Mouse (Mus musculus) CH12.LX (cell line): ENCODE results near the gene Sh3rf3. TPM values are rescaled to one million over a fixed set of nuclear protein-coding genes. Genes with fewer than 3 reads are reported as not detected.

Source experiments
- DNase-seq: peaks from one replicate; pipeline ENCODE4 v3.0.0-alpha.2; 2013; ENCODE audit errors: extremely low read depth
- H3K27ac ChIP-seq: 2 replicates; pipeline ENCODE4 v1.5.1; 2012; ENCODE audit warnings: low read depth, mild to moderate bottlenecking, control low read depth, moderate library complexity; ENCODE audit not compliant: insufficient read depth
- H3K27me3 ChIP-seq: replicated peaks from 2 replicates; pipeline ENCODE3; 2012; ENCODE audit warnings: inconsistent platforms
- H3K36me3 ChIP-seq, 2 experiments: replicated peaks in 1 of 2; 2 replicates each; pipeline versions ENCODE3 to v1.6.1; 2012; ENCODE audit warnings: inconsistent platforms in 1 of 2, low read length in 1 of 2, mild to moderate bottlenecking in 1 of 2, mixed read lengths in 1 of 2, moderate library complexity in 1 of 2; ENCODE audit not compliant: control insufficient read depth in 1 of 2, insufficient read depth in 1 of 2
- H3K4me1 ChIP-seq, 2 experiments: 2 replicates each; pipeline ENCODE4 v1.6.1; 2012; ENCODE audit warnings: inconsistent platforms in 1 of 2, moderate library complexity in 1 of 2; ENCODE audit not compliant: insufficient read depth in 2 of 2, control insufficient read depth in 1 of 2
- H3K4me2 ChIP-seq: 2 replicates; pipeline ENCODE4 v1.6.1; 2012; ENCODE audit warnings: low read depth, mild to moderate bottlenecking, control low read depth; ENCODE audit not compliant: poor library complexity, insufficient read depth, severe bottlenecking
- H3K4me3 ChIP-seq, 3 experiments: fragments of 150-350 bp in 1 of 3; sonication (generic) in 1 of 3; replicated peaks in 1 of 3; 2 replicates each; pipeline versions ENCODE3 to v1.5.1; 2011 to 2012; ENCODE audit warnings: low read depth in 2 of 3, low read length in 2 of 3, mild to moderate bottlenecking in 2 of 3, moderate library complexity in 2 of 3, control low read depth in 1 of 3, improper control_type of control experiment in 1 of 3, inconsistent platforms in 1 of 3, mixed read lengths in 1 of 3; ENCODE audit not compliant: poor library complexity in 1 of 3
- H3K79me2 ChIP-seq: replicated peaks from 2 replicates; pipeline ENCODE4 v1.6.1; 2012; ENCODE audit warnings: mild to moderate bottlenecking, moderate library complexity; ENCODE audit not compliant: control insufficient read depth, poor library complexity, insufficient read depth, severe bottlenecking; ENCODE audit errors: extremely low read depth
- H3K9ac ChIP-seq: 2 replicates; pipeline ENCODE4 v1.6.1; 2012; ENCODE audit warnings: low read depth, mild to moderate bottlenecking, control low read depth, moderate library complexity; ENCODE audit not compliant: insufficient read depth
- H3K9me3 ChIP-seq: replicated peaks from 2 replicates; pipeline ENCODE3; 2012; ENCODE audit warnings: low read length, inconsistent platforms, mixed read lengths
- BHLHE40 ChIP-seq: IDR thresholded peaks from 2 replicates; pipeline ENCODE4 v1.6.1; 2011; ENCODE audit warnings: mild to moderate bottlenecking, low read depth, low read length, improper control_type of control experiment
- CHD1 ChIP-seq: IDR thresholded peaks from 2 replicates; pipeline ENCODE4 v1.6.1; 2012; ENCODE audit warnings: low read depth, low read length, improper control_type of control experiment, inconsistent platforms
- CHD2 ChIP-seq: IDR thresholded peaks from 2 replicates; pipeline ENCODE4 v1.6.1; 2011; ENCODE audit warnings: low read length, improper control_type of control experiment
- CTCF ChIP-seq, 2 experiments: IDR thresholded peaks in 1 of 2; conservative IDR thresholded peaks in 1 of 2; 2 replicates each; pipeline ENCODE4 v1.5.1; 2011 to 2012; ENCODE audit warnings: low read depth in 2 of 2, low read length in 2 of 2, improper control_type of control experiment in 1 of 2, inconsistent platforms in 1 of 2, mild to moderate bottlenecking in 1 of 2, moderate library complexity in 1 of 2
- E2F4 ChIP-seq: IDR thresholded peaks from 2 replicates; pipeline ENCODE4 v1.6.1; 2011; ENCODE audit warnings: low read depth, low read length, improper control_type of control experiment; ENCODE audit not compliant: insufficient replicate concordance
- ELF1 ChIP-seq: IDR thresholded peaks from 2 replicates; pipeline ENCODE4 v1.6.1; 2014; ENCODE audit warnings: low read depth, mild to moderate bottlenecking, inconsistent platforms, low read length, improper control_type of control experiment
- EP300 ChIP-seq: IDR thresholded peaks from 2 replicates; pipeline ENCODE4 v1.6.1; 2011; ENCODE audit warnings: low read length, improper control_type of control experiment
- ETS1 ChIP-seq: conservative IDR thresholded peaks from 2 replicates; pipeline ENCODE4 v1.6.1; 2012; ENCODE audit warnings: low read depth, mild to moderate bottlenecking, inconsistent platforms, low read length, improper control_type of control experiment, moderate library complexity
- GABPA ChIP-seq: IDR thresholded peaks from 2 replicates; pipeline ENCODE4 v1.6.1; 2012; ENCODE audit warnings: low read depth, low read length, improper control_type of control experiment, inconsistent platforms; ENCODE audit not compliant: insufficient replicate concordance
- HCFC1 ChIP-seq: IDR thresholded peaks from 2 replicates; pipeline ENCODE4 v1.6.1; 2012; ENCODE audit warnings: low read depth, mild to moderate bottlenecking, inconsistent platforms, low read length, improper control_type of control experiment
- IRF4 ChIP-seq: IDR thresholded peaks from 2 replicates; pipeline ENCODE4 v1.6.1; 2014; ENCODE audit warnings: low read depth, mild to moderate bottlenecking, inconsistent platforms, low read length, improper control_type of control experiment
- JUN ChIP-seq: IDR thresholded peaks from 2 replicates; pipeline ENCODE4 v1.6.1; 2011; ENCODE audit warnings: low read depth, mild to moderate bottlenecking, low read length, improper control_type of control experiment, moderate library complexity; ENCODE audit not compliant: insufficient read depth
- JUND ChIP-seq: conservative IDR thresholded peaks from 2 replicates; pipeline ENCODE4 v1.6.1; 2011; ENCODE audit warnings: low read depth, low read length, improper control_type of control experiment
- KAT2A ChIP-seq: IDR thresholded peaks from 2 replicates; pipeline ENCODE4 v1.6.1; 2012; ENCODE audit warnings: low read length, improper control_type of control experiment, inconsistent platforms; ENCODE audit not compliant: insufficient replicate concordance
- MAFK ChIP-seq: IDR thresholded peaks from 2 replicates; pipeline ENCODE4 v1.6.1; 2011; ENCODE audit warnings: low read length, improper control_type of control experiment; ENCODE audit not compliant: insufficient replicate concordance
- MAX ChIP-seq: IDR thresholded peaks from 2 replicates; pipeline ENCODE4 v1.6.1; 2011; ENCODE audit warnings: low read length, improper control_type of control experiment
- MAZ ChIP-seq: IDR thresholded peaks from 2 replicates; pipeline ENCODE4 v1.6.1; 2012; ENCODE audit warnings: low read depth, mild to moderate bottlenecking, inconsistent platforms, low read length, improper control_type of control experiment, moderate library complexity
- MEF2A ChIP-seq: IDR thresholded peaks from 2 replicates; pipeline ENCODE4 v1.6.1; 2014; ENCODE audit warnings: low read depth, mild to moderate bottlenecking, inconsistent platforms, low read length, improper control_type of control experiment, borderline replicate concordance
- MXI1 ChIP-seq: IDR thresholded peaks from 2 replicates; pipeline ENCODE4 v1.6.1; 2011; ENCODE audit warnings: mild to moderate bottlenecking, low read depth, low read length, improper control_type of control experiment
- MYC ChIP-seq: IDR thresholded peaks from 2 replicates; pipeline ENCODE4 v1.6.1; 2011; ENCODE audit warnings: low read depth, mild to moderate bottlenecking, improper control_type of control experiment, low read length
- NELFE ChIP-seq: IDR thresholded peaks from 2 replicates; pipeline ENCODE4 v1.6.1; 2011; ENCODE audit warnings: low read depth, low read length, improper control_type of control experiment
- NRF1 ChIP-seq: IDR thresholded peaks from 2 replicates; pipeline ENCODE4 v1.6.1; 2014; ENCODE audit warnings: low read depth, mild to moderate bottlenecking, inconsistent platforms, low read length, improper control_type of control experiment, moderate library complexity
- PAX5 ChIP-seq: IDR thresholded peaks from 2 replicates; pipeline ENCODE4 v1.6.1; 2012; ENCODE audit warnings: low read length, inconsistent platforms, mixed read lengths
- POLR2A ChIP-seq: IDR thresholded peaks from 2 replicates; pipeline ENCODE4 v1.6.1; 2011; ENCODE audit warnings: low read depth, mild to moderate bottlenecking, improper control_type of control experiment, low read length
- POLR2AphosphoS2 ChIP-seq: IDR thresholded peaks from 2 replicates; pipeline ENCODE4 v1.6.1; 2011; ENCODE audit warnings: low read depth, low read length, improper control_type of control experiment
- RAD21 ChIP-seq: IDR thresholded peaks from 2 replicates; pipeline ENCODE4 v1.6.1; 2011; ENCODE audit warnings: low read depth, mild to moderate bottlenecking, low read length, improper control_type of control experiment, moderate library complexity
- RCOR1 ChIP-seq: conservative IDR thresholded peaks from 2 replicates; pipeline ENCODE4 v1.6.1; 2012; ENCODE audit warnings: low read depth, mild to moderate bottlenecking, inconsistent platforms, low read length, improper control_type of control experiment
- SIN3A ChIP-seq: IDR thresholded peaks from 2 replicates; pipeline ENCODE4 v1.6.1; 2012; ENCODE audit warnings: low read length, improper control_type of control experiment, inconsistent platforms
- SMC3 ChIP-seq: IDR thresholded peaks from 2 replicates; pipeline ENCODE4 v1.6.1; 2011; ENCODE audit warnings: low read depth, low read length, improper control_type of control experiment
- TBP ChIP-seq: conservative IDR thresholded peaks from 2 replicates; pipeline ENCODE4 v1.6.1; 2011; ENCODE audit warnings: low read depth, low read length, improper control_type of control experiment
- TCF12 ChIP-seq: IDR thresholded peaks from 2 replicates; pipeline ENCODE4 v1.6.1; 2014; ENCODE audit warnings: low read depth, mild to moderate bottlenecking, inconsistent platforms, low read length, improper control_type of control experiment
- UBTF ChIP-seq: IDR thresholded peaks from 2 replicates; pipeline ENCODE4 v1.6.1; 2012; ENCODE audit warnings: low read depth, mild to moderate bottlenecking, inconsistent platforms, low read length, improper control_type of control experiment, moderate library complexity
- USF1 ChIP-seq: IDR thresholded peaks from 2 replicates; pipeline ENCODE4 v1.6.1; 2014; ENCODE audit warnings: low read depth, mild to moderate bottlenecking, inconsistent platforms, low read length, improper control_type of control experiment
- USF2 ChIP-seq: conservative IDR thresholded peaks from 2 replicates; pipeline ENCODE4 v1.6.1; 2011; ENCODE audit warnings: low read depth, low read length, improper control_type of control experiment
- ZC3H11A ChIP-seq: IDR thresholded peaks from 2 replicates; pipeline ENCODE4 v1.6.1; 2012; ENCODE audit warnings: low read depth, mild to moderate bottlenecking, inconsistent platforms, low read length, improper control_type of control experiment
- ZKSCAN1 ChIP-seq: IDR thresholded peaks from 2 replicates; pipeline ENCODE4 v1.6.1; 2012; ENCODE audit warnings: low read depth, inconsistent platforms, low read length, improper control_type of control experiment, borderline replicate concordance
- ZMIZ1 ChIP-seq: IDR thresholded peaks from 2 replicates; pipeline ENCODE4 v1.6.1; 2012; ENCODE audit warnings: low read depth, mild to moderate bottlenecking, inconsistent platforms, low read length, improper control_type of control experiment
- ZNF384 ChIP-seq: IDR thresholded peaks from 2 replicates; pipeline ENCODE4 v1.6.1; 2012; ENCODE audit warnings: low read depth, low read length, improper control_type of control experiment, inconsistent platforms
- dilution Hi-C: fragments of 300-500 bp; cut with MboI; formaldehyde crosslinking; loops from 2 replicates; pipeline ENCODE4 v1.14.3; 2020; ENCODE audit warnings: low sequenced_read_pairs; ENCODE audit not compliant: extremely low pct_unique_long_range_greater_than_20kb, extremely low pct_ligation_motif_present
- in situ Hi-C: fragments of 300-500 bp; cut with MboI; formaldehyde crosslinking; loops from 3 replicates; pipeline ENCODE4 v1.14.3; 2019; ENCODE audit warnings: low sequenced_read_pairs, low pct_ligation_motif_present, low pct_unique_long_range_greater_than_20kb, mixed read lengths
- polyA plus RNA-seq: library from polyadenylated mRNA; unstranded; fragments of >175 nt; gene quantifications from 2 replicates; pipeline ENCODE4 v1.2.1, GENCODE M21; 2012; ENCODE audit warnings: low read depth; ENCODE audit not compliant: insufficient read length
- total RNA-seq, 2 experiments: library from RNA; depleted of rRNA; stranded (reverse); fragments of 300-350 nt in 1 of 2; fragments of >200 nt in 1 of 2; gene quantifications; 2 replicates each; pipeline ENCODE4 v1.2.3; 2012 to 2014

The Sh3rf3 gene
- total and polyA plus RNA-seq, 3 experiments = 0.13 to 0.64 TPM; not detected in 1

DNA sequence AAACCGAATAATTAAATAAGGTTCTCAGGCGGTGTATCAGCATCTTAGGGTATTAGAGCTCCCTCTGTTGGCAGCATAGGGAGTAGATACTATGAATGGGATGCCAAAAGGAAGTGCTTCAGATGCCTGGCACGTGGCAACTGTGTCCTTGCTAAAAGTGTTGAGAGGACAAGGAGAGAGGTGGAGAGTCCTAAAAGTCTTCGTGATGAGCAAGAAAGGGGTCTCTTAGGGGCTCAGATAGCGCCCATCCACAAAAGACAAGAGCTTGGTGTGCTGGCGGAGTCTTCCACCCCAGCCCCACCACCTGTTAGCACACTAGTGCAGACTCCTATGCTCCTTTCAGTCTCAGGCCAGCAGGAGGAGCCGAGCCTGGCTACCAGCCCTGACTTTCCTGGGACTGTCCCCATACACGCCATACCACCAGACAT, 336.8 kb downstream of the Sh3rf3 start:
- TF ChIP-seq HCFC1 (no peak), PAX5 (no peak), USF2 (no peak), NRF1 (no peak), BHLHE40 (peak; percentile 94), POLR2A (no peak), TCF12 (no peak), RCOR1 (no peak), ZC3H11A (no peak), E2F4 (no peak), ETS1 (no peak), KAT2A (no peak), MYC (peak; percentile 97), IRF4 (no peak), NELFE (no peak), EP300 (no peak), JUN (no peak), MAX (peak; percentile 91), SMC3 (peak; percentile 52), ELF1 (peak; percentile 44; the same call in 1 of the 2 replicates), TBP (no peak), MAFK (no peak), ZMIZ1 (no peak), SIN3A (no peak), UBTF (no peak), MXI1 (peak; percentile 52; the same call in 1 of the 2 replicates), MEF2A (no peak), CTCF (conservative IDR thresholded peaks at IDR 0.05 in 1 of 2, IDR thresholded peaks at IDR 0.05 in 1 of 2; ENCODE audit: low read depth in 2 of 2, low read length in 2 of 2) (peak; percentile 35 to 76; a peak in 3 of 4 replicates), JUND (no peak), RAD21 (peak; percentile 69), ZNF384 (no peak), CHD2 (no peak), MAZ (no peak), POLR2AphosphoS2 (no peak), ZKSCAN1 (no peak), GABPA (no peak), CHD1 (no peak), USF1 (no peak)
- Histone ChIP-seq H3K36me3 (no peaks in the 10 kb centered on the region), H3K9ac (no peak overlapping the region), H3K4me2 (0 out of 2 replicates have a peak overlapping the region, but pooled peaks have one; percentile 11), H3K4me3 (no peak overlapping the region), H3K9me3 (no peaks in the 10 kb centered on the region), H3K4me1 (peaks cover 0 to 7% of the 10 kb centered on the region in 2 experiments; a peak in 2 of 4 replicates), H3K27me3 (no peaks in the 10 kb centered on the region), H3K27ac (no peak overlapping the region), H3K79me2 (no peaks in the 10 kb centered on the region)
- dilution Hi-C loops (no loop called here), in situ Hi-C loops (loop anchor here (5.0 to 25.0 kb wide), 2 partner anchors 38 to 712 kb away; no protein-coding TSS in a partner anchor)
- DNase-seq = peak; percentile 71
